Mouse (Mus musculus) myocyte (in vitro differentiated cells): ENCODE measurements at regions not wholly inside any gene's neighbourhood (a gene's known extent, or its start where the extent isn't known, plus 50 kb on each side); places are given as distances from the start of the nearest gene placed in this dataset.
A peak's percentile ranks its signal among the peaks of the same experiment; 100 is the strongest.

ENCODE experiments used
- H3K27me3 ChIP-seq: one replicate; pipeline ENCODE4 v1.6.1; 2011; ENCODE audit not compliant: control insufficient read depth, insufficient read depth, insufficient read length
- H3K36me3 ChIP-seq: one replicate; pipeline ENCODE4 v1.6.1; 2011; ENCODE audit not compliant: control insufficient read depth, insufficient read depth
- H3K4me2 ChIP-seq: one replicate; pipeline ENCODE4 v1.6.1; 2011; ENCODE audit warnings: low read depth, control low read depth
- H3K4me3 ChIP-seq: one replicate; pipeline ENCODE4 v1.5.1; 2011; ENCODE audit warnings: mild to moderate bottlenecking, control low read depth, moderate library complexity
- H3K79me2 ChIP-seq: one replicate; pipeline ENCODE4 v1.6.1; 2011; ENCODE audit not compliant: control insufficient read depth, insufficient read depth
- H3ac ChIP-seq: one replicate; pipeline ENCODE4 v1.6.1; 2011; ENCODE audit not compliant: control insufficient read depth, insufficient read length
- CEBPB ChIP-seq: IDR thresholded peaks from 2 replicates; pipeline ENCODE4 v1.6.1; 2011; ENCODE audit warnings: mild to moderate bottlenecking, moderate library complexity; ENCODE audit not compliant: poor library complexity, insufficient read depth, severe bottlenecking
- E2F4 ChIP-seq: IDR thresholded peaks from one replicate; pipeline ENCODE4 v1.6.1; 2011; ENCODE audit warnings: mild to moderate bottlenecking, control low read depth, moderate library complexity; ENCODE audit not compliant: insufficient read depth
- MAX ChIP-seq: IDR thresholded peaks from one replicate; pipeline ENCODE4 v1.6.1; 2011; ENCODE audit warnings: low read depth, mild to moderate bottlenecking, control low read depth
- MYOD1 ChIP-seq, 3 experiments: IDR thresholded peaks; one replicate each; pipeline ENCODE4 v1.6.1; 2011; ENCODE audit warnings: control low read depth in 2 of 3, low read depth in 2 of 3, mild to moderate bottlenecking in 2 of 3, moderate library complexity in 1 of 3; ENCODE audit not compliant: insufficient read length in 2 of 3, control insufficient read depth in 1 of 3
- MYOG ChIP-seq, 3 experiments: IDR thresholded peaks; one replicate each; pipeline ENCODE4 v1.6.1; 2011; ENCODE audit warnings: control low read depth in 2 of 3, low read depth in 2 of 3, mild to moderate bottlenecking in 2 of 3; ENCODE audit not compliant: insufficient read length in 2 of 3, control insufficient read depth in 1 of 3, insufficient read depth in 1 of 3
- POLR2A ChIP-seq: IDR thresholded peaks from one replicate; pipeline ENCODE4 v1.6.1; 2011; ENCODE audit warnings: low read depth, mild to moderate bottlenecking, control low read depth, moderate library complexity; ENCODE audit not compliant: insufficient read length
- POLR2AphosphoS2 ChIP-seq: IDR thresholded peaks from one replicate; pipeline ENCODE4 v1.6.1; 2011; ENCODE audit warnings: low read depth, control low read depth; ENCODE audit not compliant: insufficient read length
- REST ChIP-seq: IDR thresholded peaks from one replicate; pipeline ENCODE4 v1.6.1; 2011; ENCODE audit warnings: mild to moderate bottlenecking, control low read depth, moderate library complexity; ENCODE audit not compliant: insufficient read depth, insufficient read length
- SRF ChIP-seq: IDR thresholded peaks from one replicate; pipeline ENCODE4 v1.6.1; 2011; ENCODE audit warnings: low read depth; ENCODE audit not compliant: control insufficient read depth, insufficient read length
- TCF12 ChIP-seq: IDR thresholded peaks from one replicate; pipeline ENCODE4 v1.6.1; 2011; ENCODE audit warnings: mild to moderate bottlenecking, control low read depth; ENCODE audit not compliant: poor library complexity, insufficient read depth, severe bottlenecking
- TCF3 ChIP-seq: IDR thresholded peaks from one replicate; pipeline ENCODE4 v1.6.1; 2011; ENCODE audit warnings: low read depth, control low read depth; ENCODE audit not compliant: insufficient read length
- USF1 ChIP-seq: IDR thresholded peaks from one replicate; pipeline ENCODE4 v1.6.1; 2011; ENCODE audit warnings: low read depth, mild to moderate bottlenecking, control low read depth, moderate library complexity

DNA sequence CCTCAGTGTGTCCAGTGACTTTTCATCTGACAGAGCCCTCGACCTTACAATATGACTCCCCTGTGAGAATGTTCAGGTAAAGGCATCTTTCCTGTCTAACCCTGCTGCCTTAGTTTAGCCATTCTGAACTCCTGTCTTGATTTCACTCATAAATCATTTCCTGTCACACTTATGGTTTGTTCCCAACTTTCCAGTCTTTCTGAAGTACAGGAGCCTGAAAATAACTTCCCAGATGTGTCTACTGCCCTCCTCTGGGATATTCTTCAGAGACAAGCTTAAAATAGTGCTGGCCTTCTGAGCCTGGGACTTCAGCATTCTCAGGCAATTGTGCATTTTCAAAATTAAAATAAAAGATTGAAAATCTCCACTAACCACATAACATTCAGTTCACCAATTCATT is 204.1 kb downstream of the Car2 start:
- no peak overlapping the region for H3ac ChIP-seq
- H3K36me3 ChIP-seq, result no peaks in the 10 kb centered on the region
- H3K4me3 ChIP-seq, result no peak overlapping the region
- H3K79me2 ChIP-seq, result no peaks in the 10 kb centered on the region
- H3K4me2 ChIP-seq, result no peak overlapping the region
- no peak for TF ChIP-seq TCF3
- no peak for TF ChIP-seq TCF12
- no peak for TF ChIP-seq SRF
- TF ChIP-seq MYOG (IDR thresholded peaks at IDR 0.05; ENCODE audit: control insufficient read depth in 1 of 3, insufficient read depth in 1 of 3, insufficient read length in 2 of 3, low read depth in 2 of 3), result no peak
- no peak for TF ChIP-seq POLR2A
- no peak for TF ChIP-seq MYOD1 (IDR thresholded peaks at IDR 0.05; ENCODE audit: control insufficient read depth in 1 of 3, insufficient read length in 2 of 3, low read depth in 2 of 3)
- TF ChIP-seq E2F4, result no peak
- no peak for TF ChIP-seq MAX
- no peak for TF ChIP-seq REST
- no peak for TF ChIP-seq USF1
- TF ChIP-seq POLR2AphosphoS2, result no peak
- no peak for TF ChIP-seq CEBPB
- no peaks in the 10 kb centered on the region for H3K27me3 ChIP-seq

DNA sequence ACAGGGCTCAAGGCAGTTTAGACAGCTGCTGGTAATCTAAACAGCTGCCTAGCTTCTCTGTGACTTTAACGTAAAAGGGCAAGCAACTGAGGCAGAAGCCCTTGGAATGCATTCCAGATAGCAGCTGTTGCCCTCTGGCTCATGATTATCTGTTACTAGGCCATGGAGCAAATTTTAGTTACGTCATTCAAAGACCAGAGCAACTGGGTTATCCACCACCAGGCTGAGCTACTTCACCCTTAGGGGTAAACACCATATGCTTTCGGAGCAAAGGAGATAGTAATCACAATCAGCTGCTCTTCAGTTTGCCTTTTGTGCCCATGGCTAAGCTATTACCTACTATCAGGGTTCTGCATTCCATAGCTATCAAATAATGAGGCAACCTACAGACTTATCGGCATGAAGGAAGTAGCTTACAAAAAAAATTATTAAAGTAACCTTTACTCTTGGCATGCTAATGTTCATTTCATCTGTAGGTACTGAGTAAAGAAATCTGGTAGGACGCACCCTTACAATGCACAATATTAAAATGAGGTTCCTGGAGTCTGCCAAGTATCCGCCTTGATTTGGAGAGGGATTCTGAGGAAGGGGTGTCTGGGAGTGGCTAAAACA is 212.2 kb downstream of the Car2 start:
- TF ChIP-seq POLR2AphosphoS2 (no peak), MYOD1 (IDR thresholded peaks at IDR 0.05; ENCODE audit: control insufficient read depth in 1 of 3, insufficient read length in 2 of 3, low read depth in 2 of 3) (peak in 2 of 3 experiments; percentile 83 to 87), TCF12 (peak; percentile 27), E2F4 (no peak), MYOG (IDR thresholded peaks at IDR 0.05; ENCODE audit: control insufficient read depth in 1 of 3, insufficient read depth in 1 of 3, insufficient read length in 2 of 3, low read depth in 2 of 3) (peak in 2 of 3 experiments; percentile 61 to 78), CEBPB (no peak), SRF (peak; percentile 45), TCF3 (no peak), MAX (no peak), POLR2A (no peak), REST (no peak)
- Histone ChIP-seq H3K79me2 (no peaks in the 10 kb centered on the region), H3K4me3 (no peak overlapping the region), H3ac (no peak overlapping the region), H3K36me3 (no peaks in the 10 kb centered on the region), H3K27me3 (no peaks in the 10 kb centered on the region), H3K4me2 (no peak overlapping the region)

DNA sequence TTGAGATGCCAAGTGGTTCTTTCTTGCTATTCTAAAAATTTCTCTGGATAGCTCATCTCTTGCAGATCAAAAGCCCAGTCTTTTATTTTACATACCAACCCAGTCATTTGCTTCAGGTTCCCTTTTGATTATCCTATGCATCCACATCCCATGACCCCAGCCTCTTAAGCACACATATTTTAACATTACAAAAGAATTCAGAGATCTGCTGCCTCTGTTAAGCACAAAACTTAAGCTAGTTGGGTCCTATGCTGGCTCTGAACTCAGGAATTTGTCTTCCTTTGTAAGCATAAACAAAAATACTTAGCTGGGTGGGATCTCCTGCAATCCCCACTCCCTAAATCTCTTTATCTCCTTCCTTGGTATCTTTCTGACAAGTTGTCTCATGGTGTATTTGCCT is 212.9 kb downstream of the Car2 start:
- Histone ChIP-seq H3K36me3 (no peaks in the 10 kb centered on the region), H3K4me2 (no peak overlapping the region), H3K27me3 (no peaks in the 10 kb centered on the region), H3K79me2 (no peaks in the 10 kb centered on the region), H3K4me3 (no peak overlapping the region), H3ac (no peak overlapping the region)
- TF ChIP-seq USF1, result no peak
- no peak for TF ChIP-seq REST
- no peak for TF ChIP-seq SRF
- no peak for TF ChIP-seq CEBPB
- no peak for TF ChIP-seq TCF12
- TF ChIP-seq MAX, result no peak
- TF ChIP-seq E2F4, result no peak
- no peak for TF ChIP-seq POLR2AphosphoS2
- TF ChIP-seq MYOD1 (IDR thresholded peaks at IDR 0.05; ENCODE audit: control insufficient read depth in 1 of 3, insufficient read length in 2 of 3, low read depth in 2 of 3), result no peak
- no peak for TF ChIP-seq TCF3
- TF ChIP-seq POLR2A, result no peak
- no peak for TF ChIP-seq MYOG (IDR thresholded peaks at IDR 0.05; ENCODE audit: control insufficient read depth in 1 of 3, insufficient read depth in 1 of 3, insufficient read length in 2 of 3, low read depth in 2 of 3)

GRCm38 (mm10) chr3:15105627-15106026 is 219.6 kb downstream of the Car2 start:
- Histone ChIP-seq H3K79me2 (no peaks in the 10 kb centered on the region), H3ac (no peak overlapping the region), H3K4me2 (no peak overlapping the region), H3K36me3 (no peaks in the 10 kb centered on the region), H3K27me3 (no peaks in the 10 kb centered on the region), H3K4me3 (no peak overlapping the region)
- TF ChIP-seq MYOG (IDR thresholded peaks at IDR 0.05; ENCODE audit: control insufficient read depth in 1 of 3, insufficient read depth in 1 of 3, insufficient read length in 2 of 3, low read depth in 2 of 3) (peak in 2 of 3 experiments; percentile 7 to 39), MYOD1 (IDR thresholded peaks at IDR 0.05; ENCODE audit: control insufficient read depth in 1 of 3, insufficient read length in 2 of 3, low read depth in 2 of 3) (peak in 2 of 3 experiments; percentile 51 to 60), CEBPB (no peak)

DNA sequence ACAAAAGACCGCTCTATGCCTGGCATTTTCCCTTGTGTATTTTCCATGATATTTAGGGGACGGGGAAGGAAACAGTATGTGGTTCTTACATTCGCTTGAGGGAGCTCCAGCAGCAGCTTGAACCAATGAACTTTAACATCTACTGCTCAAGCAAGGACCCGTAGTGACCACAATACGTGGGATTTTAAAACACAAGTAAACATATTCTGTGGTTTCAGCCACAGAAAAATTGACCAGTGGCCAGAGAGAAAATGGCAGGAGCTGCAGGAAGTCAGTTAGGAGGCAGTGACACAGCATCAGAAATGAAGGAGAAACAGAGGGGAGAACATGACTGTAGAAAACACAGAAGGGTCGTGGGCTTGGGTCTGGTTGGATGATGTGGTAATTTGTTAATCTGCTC is 220.2 kb downstream of the Car2 start:
- Histone ChIP-seq H3K36me3 (no peaks in the 10 kb centered on the region), H3K4me3 (no peak overlapping the region), H3ac (no peak overlapping the region), H3K4me2 (no peak overlapping the region), H3K79me2 (no peaks in the 10 kb centered on the region), H3K27me3 (no peaks in the 10 kb centered on the region)
- TF ChIP-seq USF1, result no peak
- TF ChIP-seq MYOD1 (IDR thresholded peaks at IDR 0.05; ENCODE audit: control insufficient read depth in 1 of 3, insufficient read length in 2 of 3, low read depth in 2 of 3), result no peak
- TF ChIP-seq TCF3, result no peak
- no peak for TF ChIP-seq POLR2AphosphoS2
- TF ChIP-seq SRF, result no peak
- TF ChIP-seq MYOG (IDR thresholded peaks at IDR 0.05; ENCODE audit: control insufficient read depth in 1 of 3, insufficient read depth in 1 of 3, insufficient read length in 2 of 3, low read depth in 2 of 3), result no peak
- no peak for TF ChIP-seq POLR2A
- no peak for TF ChIP-seq TCF12
- TF ChIP-seq CEBPB, result no peak
- no peak for TF ChIP-seq MAX
- TF ChIP-seq E2F4, result no peak
- no peak for TF ChIP-seq REST
